Mouse (Mus musculus) adrenal gland, postnatal 4 days (tissue): ENCODE measurements around the gene Pfkfb3. TPM values are rescaled to one million over a fixed set of nuclear protein-coding genes. Genes with fewer than 3 reads are reported as not detected.

Experiments
- DNase-seq, 2 experiments: peaks; one replicate each; pipeline ENCODE4 v3.0.0; 2021 to 2022; ENCODE audit warnings: low spot score in 2 of 2, mixed read lengths in 2 of 2
- total RNA-seq, 2 experiments: library from RNA; stranded (reverse); gene quantifications; 2 replicates each; pipeline ENCODE4 v1.2.3; 2021

Gene Pfkfb3
- total RNA-seq, 2 experiments from 2014 or later = 37.2 to 38.1 TPM

DNA sequence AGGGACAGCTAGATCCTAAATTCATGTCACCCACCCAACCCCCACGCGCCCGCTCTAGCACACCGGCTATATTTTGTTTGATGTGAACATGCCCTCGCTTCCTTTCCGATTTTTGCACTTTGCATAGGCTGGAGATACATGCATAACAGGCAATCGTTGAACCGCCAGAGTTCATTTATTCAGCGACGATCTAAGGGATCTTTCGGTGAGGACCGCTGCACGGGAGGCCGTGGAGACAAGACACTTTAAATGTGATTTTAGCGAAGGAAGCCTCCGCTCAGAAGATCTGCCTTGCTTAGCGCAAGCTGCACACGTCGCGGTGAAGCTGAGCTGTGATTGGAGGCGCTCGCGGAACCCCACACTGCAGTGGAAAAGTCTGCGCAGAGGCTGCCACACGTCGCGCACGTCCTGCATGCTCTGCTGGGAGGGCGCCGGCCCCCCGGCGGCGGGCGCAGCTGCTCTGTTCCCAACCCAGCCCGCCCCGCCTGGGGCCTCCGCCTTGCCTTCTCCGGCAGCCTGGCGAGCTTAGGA lies 50.9 kb downstream of the Pfkfb3 start:
- DNase-seq = peak in 1 of 2 experiments; percentile 35

DNA sequence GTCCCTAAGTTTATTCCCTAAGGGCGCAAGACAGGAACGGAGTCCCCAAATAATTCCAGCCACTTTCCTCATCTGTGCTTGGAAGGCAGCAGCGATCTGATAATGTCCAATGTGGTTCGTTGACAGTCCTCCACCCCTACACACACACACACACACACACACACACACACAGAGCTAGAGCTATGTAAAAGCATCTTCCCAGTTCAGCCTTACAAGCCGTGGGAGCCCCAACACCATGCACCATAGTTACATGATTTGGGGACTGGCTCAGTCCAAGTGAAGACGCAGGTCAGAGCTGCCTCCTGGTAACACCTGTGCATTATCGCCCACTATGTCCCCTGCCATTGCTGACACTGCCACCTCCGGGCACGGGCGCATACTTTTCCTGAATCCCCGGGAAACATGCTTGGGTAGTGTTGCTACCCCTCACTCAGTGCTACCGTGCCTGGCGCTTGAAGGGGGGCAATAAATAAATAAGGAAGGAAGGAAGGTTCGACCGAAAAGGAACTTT lies 51.6 kb downstream of the Pfkfb3 start:
- no peak for DNase-seq

DNA sequence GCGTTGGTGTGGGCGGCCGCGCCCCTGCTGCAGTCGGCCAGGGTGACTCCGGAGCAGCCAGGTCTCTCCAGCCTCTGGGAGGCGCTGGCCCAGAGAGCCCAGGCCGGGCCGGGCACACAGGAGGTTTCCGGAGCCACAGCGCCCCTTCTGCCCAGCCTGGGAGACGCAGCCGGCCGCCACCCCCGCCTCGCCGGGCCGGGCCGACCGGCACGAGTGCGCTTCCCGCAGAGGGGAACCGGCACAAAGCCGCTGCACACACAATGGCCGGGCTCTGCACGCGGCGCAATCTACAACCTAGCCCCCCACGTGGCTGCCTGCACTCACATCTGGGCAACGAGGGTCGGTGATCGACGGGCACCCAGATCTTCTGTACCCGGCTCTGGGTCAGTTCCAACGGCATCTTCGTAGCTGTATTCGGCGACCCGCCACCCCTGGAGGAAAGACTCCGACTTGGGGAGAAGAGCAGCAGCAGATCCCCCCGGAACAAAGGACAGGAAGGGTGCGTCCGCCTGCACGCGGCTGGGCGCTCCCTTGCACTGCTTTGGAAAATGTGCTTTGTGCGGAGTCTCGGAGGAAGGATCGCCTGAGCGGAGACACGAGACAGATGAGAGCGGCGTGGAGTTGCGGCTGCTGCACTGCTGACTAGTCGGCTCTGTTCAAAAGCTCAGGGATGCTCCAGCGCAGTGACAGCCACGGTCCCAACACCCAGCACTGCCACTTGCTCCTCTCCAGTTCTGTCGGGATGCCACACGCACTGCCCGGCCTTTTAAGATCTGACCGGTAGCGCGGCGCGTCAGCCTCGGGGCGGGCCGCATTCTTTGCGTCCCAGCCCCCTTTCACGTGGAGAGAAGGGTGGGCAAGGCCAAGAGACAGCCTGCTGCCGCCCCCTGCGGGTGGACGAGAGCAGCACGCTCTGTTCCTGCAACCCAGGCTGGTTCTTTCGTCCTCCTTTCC lies 52.3 kb downstream of the Pfkfb3 start:
- DNase-seq = peak; percentile 78 to 81

DNA sequence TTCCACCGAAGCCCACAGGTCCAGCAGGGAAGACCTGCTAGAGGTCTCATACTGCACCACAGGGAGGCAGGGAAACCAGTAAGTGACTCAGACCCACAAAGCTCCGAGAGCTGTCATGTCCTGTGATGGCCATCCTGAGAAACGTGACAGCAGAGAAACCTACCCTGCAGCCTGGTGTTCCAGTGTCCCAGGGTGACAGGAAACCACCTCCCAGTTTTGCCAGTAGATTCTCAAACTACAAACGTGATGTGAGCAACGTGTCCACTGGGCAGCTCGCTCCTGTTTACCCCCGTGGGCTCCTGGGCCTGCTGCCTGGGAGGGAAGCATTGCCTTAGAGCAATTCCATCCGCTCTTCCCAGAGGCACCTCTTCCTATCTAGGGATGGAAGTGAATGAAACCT lies 53.2 kb downstream of the Pfkfb3 start:
- no peak for DNase-seq

DNA sequence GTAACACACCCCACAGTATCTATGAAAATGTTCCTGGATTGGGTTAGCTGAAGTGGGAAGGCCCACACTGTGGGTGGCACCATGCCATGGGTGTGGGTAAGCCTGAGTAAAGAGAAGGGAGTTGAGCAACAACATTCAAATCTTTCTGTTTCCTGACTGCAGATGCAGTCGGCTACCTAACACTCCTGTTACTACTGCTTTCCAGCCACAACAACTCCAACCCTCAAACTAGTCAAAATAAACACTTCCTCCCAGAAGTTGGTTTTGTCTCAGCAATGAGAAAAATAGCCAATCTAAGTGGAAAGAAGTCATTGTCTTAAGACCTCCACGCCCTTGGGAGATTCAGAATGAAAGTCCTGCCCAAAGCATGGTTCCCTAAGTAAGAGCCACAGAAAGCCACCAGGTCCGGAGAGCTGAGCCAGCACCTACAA lies 57.3 kb downstream of the Pfkfb3 start:
- no peak for DNase-seq

DNA sequence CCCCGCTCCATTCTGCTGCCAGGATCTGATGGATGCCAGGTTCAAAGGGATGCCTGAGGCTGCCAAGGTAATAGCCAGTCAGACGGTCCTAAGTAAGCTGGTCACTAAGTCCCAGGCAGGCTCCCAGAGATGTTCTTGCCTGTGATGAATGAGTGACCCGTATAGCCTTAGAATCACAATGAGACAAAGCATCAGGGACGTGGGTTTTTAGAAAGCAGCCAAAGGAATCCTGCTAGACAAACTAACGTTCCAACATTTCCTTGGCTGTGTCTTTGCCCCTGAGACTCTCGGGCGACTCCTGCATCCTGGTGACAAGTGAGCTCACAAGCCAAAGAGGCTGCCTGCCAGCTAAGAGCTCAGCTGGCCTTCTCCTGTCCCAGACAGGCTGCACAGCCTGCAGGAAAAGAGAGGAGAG lies 59.0 kb downstream of the Pfkfb3 start:
- no peak for DNase-seq

DNA sequence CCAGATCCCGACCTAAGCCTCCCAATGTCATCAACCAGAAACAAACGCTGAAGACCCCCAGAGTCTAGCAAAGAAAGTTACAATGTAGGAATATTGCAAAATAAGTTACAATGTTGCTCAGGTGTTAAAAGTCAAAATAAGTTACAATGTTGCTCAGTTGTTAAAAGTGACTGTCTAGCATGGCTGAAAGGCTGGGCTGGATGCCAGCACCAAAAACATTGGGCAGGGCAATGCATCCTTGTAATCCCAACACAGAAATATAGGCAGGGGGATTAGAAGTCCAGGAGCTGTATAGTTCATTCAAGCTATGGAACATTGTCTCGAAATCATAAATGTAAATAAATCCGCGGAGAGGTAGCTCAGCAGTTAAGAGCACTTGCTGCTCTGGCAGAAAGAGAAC lies 61.0 kb downstream of the Pfkfb3 start:
- DNase-seq = no peak

DNA sequence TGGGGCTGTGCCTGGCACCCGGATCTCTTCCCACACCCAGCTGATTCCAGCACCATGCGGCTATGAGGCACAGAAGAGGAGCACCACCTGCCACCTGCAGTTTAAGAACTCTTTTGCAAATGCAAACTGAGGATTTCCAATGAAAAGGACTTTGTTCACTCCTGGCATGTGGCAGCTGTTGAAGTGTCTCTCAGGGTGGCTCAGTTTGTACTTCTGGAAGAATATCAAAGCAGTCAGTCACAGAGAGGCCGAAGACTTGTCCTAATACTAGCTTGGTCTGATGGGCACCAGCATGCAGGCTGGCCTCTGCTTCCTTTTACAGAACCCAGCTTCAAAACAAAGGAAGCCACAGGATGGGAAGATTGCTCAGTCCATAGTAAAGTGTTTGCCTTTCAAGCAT lies 62.4 kb downstream of the Pfkfb3 start:
- DNase-seq = no peak

DNA sequence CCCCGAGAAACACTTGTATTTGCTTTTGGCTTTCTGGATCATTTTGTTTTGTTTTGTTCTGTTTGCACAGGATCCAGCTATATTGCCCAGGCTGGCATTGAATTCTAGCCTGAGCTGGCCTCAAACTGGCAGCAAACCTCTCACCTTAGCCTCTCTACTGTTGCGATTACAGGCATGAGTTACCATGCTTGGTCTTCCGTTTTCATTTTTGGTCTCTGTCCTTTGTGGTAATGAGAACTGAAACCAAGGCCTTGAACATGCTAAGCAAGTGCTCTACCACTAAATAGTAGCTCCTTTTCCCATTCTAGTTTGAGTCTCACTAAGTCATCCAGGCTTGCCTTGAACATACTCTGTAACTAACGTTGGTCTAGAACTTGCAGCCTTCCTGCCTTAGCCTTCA lies 63.3 kb downstream of the Pfkfb3 start:
- no peak for DNase-seq

DNA sequence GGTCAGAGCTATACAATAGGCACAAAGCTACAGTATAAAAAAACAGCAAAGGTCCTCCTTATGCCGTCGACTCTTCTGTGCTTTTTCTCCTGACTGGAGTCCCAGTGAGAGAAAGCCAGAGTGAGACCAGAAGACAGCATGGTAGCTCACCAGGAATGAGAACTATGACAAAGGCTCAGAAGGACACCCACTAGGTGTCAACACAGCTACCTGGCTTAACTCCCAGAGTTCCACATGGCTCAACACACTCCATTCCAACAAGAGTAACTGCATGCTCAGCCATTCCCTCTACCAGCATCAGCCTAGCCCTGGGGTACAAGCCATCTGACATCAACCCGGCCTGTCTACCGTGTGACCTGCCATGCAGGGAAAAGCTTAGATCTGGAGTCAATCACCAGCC lies 70.7 kb downstream of the Pfkfb3 start:
- no peak for DNase-seq

DNA sequence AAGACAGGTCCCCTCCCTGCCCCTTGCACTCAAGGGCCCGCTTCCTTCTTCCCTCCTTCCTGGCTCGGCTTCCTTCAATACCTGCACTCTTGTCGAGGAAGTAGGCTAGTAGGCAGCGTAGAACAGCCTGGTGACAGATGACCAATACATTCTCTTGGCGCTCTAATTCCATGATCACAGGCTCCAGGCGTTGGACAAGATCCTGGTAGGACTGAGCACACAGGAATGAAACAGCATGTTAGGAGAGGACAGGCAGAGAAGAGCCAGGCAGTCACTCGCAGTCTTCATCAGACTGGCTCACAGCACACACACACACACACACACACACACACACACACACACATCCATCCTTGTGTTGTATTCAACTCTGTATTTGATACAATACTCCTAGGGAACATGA lies 71.5 kb downstream of the Pfkfb3 start:
- no peak for DNase-seq

DNA sequence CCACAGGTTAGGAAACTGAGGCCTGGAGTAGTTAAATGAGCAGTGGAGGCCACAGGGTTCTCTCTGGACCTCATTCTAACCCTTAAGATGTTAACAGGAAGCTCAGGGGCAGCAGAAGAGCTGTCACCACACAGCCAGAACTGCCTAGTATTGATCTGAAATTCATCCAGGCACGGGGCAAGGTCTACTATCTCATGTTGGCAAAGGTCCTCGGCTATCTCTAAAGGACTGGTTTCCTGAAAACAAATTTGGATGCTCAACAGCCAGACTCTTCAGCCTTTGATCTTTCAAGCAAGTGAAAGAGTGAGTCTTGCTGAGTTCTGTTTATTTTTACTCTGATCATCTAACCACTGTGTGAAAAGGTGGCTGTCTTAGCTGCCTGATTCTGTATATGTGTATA lies 74.9 kb downstream of the Pfkfb3 start:
- no peak for DNase-seq

DNA sequence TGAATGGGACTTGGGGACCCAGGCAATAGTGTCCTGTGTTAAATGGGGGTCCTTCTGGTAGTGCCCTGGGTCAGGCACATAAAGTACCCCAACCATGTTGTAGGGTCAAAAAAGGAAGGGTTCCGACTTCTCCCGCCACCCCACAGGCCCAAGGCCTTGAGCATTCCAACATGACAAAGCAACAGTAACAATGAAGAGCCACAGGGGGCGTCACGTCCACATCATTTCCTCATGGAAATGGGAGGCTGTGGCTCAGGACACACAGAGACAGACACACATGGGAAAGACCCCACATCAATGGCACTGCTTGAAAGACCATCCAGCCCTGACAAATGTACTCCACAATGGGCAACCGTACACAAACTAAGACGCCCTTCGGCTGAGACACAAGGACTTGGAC lies 78.6 kb downstream of the Pfkfb3 start:
- DNase-seq = no peak

DNA sequence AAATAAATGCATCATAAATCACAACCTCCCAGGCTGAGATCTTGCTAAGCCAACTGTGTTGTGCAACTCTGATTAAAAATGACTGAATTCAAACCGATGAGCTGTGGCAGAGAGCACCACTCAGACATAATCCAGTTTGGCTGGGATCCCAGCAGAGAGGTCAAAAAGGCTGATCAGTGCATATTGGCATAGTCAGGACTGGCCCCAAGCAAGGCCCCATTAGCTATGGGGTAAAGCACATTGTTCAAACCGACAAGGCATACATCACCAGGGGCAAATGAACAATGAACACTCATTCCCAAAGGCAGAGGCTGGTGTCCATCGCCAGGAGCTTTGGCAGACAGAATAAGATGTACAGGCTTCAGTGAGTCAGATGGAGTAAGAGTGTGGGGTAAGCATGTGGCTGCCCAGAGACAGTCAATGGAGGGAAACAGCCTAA lies 89.2 kb downstream of the Pfkfb3 start:
- no peak for DNase-seq

DNA sequence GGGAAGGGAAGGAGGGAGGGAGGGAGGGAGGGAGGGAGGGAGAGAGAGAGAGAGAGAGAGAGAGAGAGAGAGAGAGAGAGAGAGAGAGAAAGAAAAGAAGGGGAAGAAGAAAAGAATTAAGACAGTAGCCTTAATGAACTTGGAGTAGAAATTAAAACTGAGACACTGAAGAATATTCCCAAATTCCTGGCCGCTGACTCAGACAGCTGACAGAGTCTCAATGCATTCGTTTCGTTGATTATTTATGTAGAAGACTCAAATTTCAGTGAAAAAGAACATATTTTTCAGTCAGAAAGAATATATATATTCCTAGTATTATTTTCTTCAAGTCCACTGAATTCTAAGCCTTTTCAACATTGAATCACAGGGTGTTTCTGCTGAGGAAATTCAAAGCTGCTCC lies 92.9 kb downstream of the Pfkfb3 start:
- no peak for DNase-seq

DNA sequence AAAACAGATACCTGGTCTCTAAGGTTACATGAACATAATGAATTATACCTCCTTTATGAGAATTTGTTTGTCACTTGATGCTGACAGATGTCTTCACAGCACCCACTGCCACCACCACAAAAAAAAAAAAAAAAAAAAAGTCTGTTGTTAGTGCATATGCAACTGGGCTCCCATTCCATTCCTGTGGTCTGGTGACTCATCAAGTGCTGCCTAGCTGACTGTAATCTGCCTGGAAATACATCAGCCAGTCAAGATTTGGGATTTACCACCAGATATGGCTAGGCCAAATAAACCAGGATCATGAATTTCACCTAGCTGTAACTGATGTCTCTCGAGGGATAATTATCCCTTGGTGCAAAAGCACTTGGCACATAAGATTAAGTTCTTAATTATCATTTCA lies 95.4 kb downstream of the Pfkfb3 start:
- no peak for DNase-seq

DNA sequence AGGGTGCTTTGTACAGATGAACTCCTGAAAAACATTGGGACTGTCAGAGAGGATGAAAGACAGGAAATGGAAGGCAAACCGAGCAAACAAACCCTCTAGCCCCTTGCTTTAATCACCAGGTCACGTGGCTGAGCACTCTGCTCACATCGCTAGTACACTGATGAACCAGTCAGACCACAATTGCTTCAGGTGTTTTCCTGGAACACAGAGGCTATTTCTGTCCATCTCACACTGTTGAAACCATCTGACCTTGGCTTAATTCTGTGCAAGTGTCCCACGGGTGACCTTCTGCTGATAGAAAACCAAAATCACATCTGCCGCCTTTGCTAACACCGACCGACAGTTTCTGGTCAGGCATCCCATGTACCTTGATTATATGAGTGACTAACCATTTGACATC lies 96.0 kb downstream of the Pfkfb3 start:
- DNase-seq = no peak

DNA sequence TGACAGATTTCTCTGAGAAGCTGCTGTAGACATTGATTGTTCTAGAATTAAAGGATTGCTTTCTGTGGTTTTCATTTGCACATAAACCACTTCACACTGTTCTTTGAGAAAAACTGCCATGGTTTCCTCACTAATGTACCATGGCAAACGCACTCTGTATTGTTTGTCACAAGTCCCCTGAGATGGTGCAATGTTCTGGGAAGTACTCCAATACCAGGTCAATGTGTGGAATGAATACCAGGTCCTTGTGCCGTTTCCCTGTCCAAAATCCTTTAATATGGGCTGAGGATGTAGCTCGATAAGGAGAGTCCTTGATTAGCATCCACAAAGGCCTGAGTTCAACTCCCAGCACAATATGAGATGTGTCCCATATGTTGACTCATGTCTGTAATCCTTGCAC lies 105.2 kb downstream of the Pfkfb3 start:
- DNase-seq = no peak

DNA sequence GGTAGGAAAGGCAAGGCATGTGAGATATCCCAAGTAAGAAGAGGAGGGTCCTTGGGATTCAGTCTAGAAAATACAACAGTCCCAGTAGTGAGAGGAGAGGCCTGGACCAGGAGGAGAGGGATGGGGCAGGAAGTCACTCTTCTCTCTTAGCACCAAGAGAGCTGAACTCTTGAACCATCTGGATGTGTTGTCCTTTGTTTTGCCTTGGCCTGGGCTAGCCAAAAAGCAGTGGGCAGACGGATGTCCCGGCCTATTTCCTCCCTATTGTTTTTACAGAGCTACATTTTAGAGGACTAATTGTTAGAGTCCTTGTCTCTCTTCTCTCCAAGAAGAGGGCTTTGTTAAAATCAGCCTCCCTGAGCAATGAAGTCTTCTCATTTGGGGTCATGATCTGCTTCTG lies 106.0 kb downstream of the Pfkfb3 start:
- DNase-seq = no peak

DNA sequence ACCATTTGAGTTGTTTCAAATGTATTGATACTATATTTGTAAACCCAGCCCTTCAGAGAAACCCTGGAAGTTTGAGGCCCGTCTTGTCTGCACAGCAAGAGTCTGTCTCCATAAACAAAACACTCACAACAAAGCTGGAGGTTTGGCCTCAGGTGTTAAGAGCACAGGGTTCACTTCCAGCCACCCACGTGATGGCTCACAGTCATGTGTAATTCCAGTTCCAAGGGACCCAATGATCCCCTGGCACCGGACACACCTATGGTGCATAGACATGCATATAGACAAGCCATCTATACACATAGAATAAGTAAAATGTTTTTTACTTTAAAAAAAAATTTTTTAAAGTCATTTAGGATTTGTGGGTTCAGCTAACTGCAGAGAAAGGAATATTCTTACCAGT lies 108.2 kb downstream of the Pfkfb3 start:
- no peak for DNase-seq

DNA sequence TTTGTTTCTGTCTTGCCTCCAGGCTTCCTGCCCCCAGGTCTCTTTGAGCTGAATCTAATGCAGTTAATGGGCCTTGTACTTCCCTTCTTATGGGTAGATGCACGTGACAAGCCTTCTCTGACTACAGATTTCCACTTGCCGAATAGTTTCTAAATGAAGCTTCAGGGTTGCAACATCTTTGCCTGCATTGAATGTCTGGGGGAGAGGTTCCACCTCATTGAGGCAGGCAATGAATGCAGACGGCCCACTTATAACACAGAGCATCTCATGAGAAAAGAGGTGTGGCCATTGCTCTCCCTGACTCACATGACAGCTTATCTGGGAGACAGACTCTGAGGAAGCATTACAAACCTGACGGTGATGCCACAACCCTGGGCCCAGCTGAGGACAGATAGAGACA lies 112.0 kb downstream of the Pfkfb3 start:
- DNase-seq = no peak

DNA sequence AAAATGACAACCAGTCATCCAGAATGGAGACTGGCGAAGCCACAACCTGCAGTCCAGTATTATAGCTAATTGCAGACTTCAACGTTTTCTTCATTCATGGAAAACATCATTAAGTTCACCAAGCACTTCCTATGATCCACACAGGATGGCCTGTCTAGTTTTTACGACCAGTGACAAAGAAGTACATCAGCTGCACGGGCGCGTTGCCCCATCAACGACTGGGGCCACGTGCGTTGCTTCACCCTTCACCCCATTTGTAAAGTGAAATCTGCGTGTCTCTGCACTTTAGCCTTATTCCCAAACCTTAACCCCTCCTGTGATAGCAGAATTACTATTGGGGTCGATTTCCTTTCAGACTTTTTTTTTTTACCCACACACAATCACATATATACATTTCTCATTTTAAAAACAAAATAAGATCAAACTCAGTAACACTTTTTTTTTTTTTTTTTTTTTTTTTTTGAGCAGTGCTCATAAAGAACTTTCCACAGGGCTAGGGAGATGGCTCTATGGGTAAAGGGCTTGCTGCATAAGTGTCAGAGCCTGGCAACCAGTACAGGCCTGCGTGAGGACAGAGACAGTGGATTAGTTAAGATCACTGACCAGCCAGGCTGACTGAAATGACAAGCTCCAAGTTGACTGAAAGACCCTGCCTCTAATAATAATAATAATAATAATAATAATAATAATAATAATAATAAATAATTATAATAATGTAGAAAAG lies 115.5 kb downstream of the Pfkfb3 start:
- no peak for DNase-seq
